Mouse (Mus musculus) hindbrain, embryonic 11.5 days (tissue): ENCODE results near the gene Il21r. TPM values are rescaled to one million over a fixed set of nuclear protein-coding genes. Genes with fewer than 3 reads are reported as not detected.

Experiments used
- ATAC-seq: fragments of 200-750 bp; cut with Nextera tagmentation; 2 replicates; pipeline ENCODE4 v1.8.0; 2017; ENCODE audit warnings: mild to moderate bottlenecking, moderate TSS enrichment, moderate library complexity; ENCODE audit not compliant: low FRiP score
- DNase-seq: peaks from one replicate; pipeline ENCODE4 v3.0.0-alpha.2; 2015; ENCODE audit warnings: low spot score
- H3K27ac ChIP-seq: fragments of 300-500 bp; sonication (generic); 2 replicates; pipeline ENCODE4 v1.5.1; 2014; ENCODE audit warnings: mild to moderate bottlenecking, low read depth, low read length
- H3K27me3 ChIP-seq: fragments of 300-500 bp; sonication (generic); 2 replicates; pipeline ENCODE4 v1.6.1; 2014; ENCODE audit warnings: mild to moderate bottlenecking, low read length, moderate library complexity, mixed read lengths; ENCODE audit not compliant: control insufficient read depth, insufficient read depth
- H3K36me3 ChIP-seq: fragments of 300-500 bp; sonication (generic); 2 replicates; pipeline ENCODE4 v1.6.1; 2014; ENCODE audit warnings: mild to moderate bottlenecking, low read length, moderate library complexity, mixed read lengths; ENCODE audit not compliant: control insufficient read depth, insufficient read depth
- H3K4me1 ChIP-seq: fragments of 300-500 bp; sonication (generic); replicated peaks from 2 replicates; pipeline ENCODE4 v1.6.1; 2014; ENCODE audit warnings: low read length, mixed read lengths; ENCODE audit not compliant: control insufficient read depth, insufficient read depth
- H3K4me2 ChIP-seq: fragments of 300-500 bp; sonication (generic); replicated peaks from 2 replicates; pipeline ENCODE4 v1.6.1; 2014; ENCODE audit warnings: mild to moderate bottlenecking, low read depth, low read length
- H3K4me3 ChIP-seq: fragments of 300-500 bp; sonication (generic); 2 replicates; pipeline ENCODE4 v1.5.1; 2014; ENCODE audit warnings: low read depth, low read length
- H3K9ac ChIP-seq: fragments of 300-500 bp; sonication (generic); 2 replicates; pipeline ENCODE4 v1.6.1; 2014; ENCODE audit warnings: low read depth, low read length
- H3K9me3 ChIP-seq: fragments of 300-500 bp; sonication (generic); 2 replicates; pipeline ENCODE4 v1.6.1; 2016; ENCODE audit warnings: low read length; ENCODE audit not compliant: control insufficient read depth
- WGBS: fragments of 180-500 bp; shearing (Covaris S2); extraction: QIAGEN DNeasy Blood & Tissue Kit; methylation state at CpG from one replicate; pipeline ENCODE4 v1.1.7; 2014; 5-methylcytosine and 5-hydroxymethylcytosine counted together
- polyA plus RNA-seq: library from polyadenylated mRNA; unstranded; fragments of >200 nt; fragmentation: Nextera tagmentation; extraction: Ambion mirVana; gene quantifications from 2 replicates; pipeline ENCODE4 v1.2.1, GENCODE M21; 2014

Gene Il21r
- polyA plus RNA-seq, 1 experiment from 2014 or later, result 0.09 TPM

DNA sequence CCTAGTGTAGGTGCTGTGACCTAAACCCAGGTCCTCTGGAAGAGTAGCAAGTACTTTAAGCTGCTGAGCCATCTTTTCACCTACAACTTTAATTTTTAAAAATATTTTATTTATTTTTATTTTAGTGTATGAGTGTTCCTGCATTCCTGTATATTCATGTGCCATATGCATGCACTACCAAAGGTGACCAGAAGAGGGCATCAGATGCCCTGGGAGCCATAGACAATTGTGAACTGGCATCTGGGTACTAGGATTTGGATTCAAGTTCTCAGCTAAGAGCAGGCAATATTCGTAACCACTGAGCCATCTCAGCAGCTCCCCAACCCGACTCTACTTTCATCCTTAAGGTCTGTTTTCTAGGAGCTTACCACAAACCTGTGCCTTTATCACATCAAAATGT is 71.7 kb downstream of the Il21r start:
- H3K4me3 ChIP-seq, result no peak overlapping the region
- ATAC-seq (no peak), DNase-seq (peak; percentile 80)
- peaks cover 22% of the 10 kb centered on the region for H3K36me3 ChIP-seq
- no peaks in the 10 kb centered on the region for H3K27me3 ChIP-seq
- H3K4me1 ChIP-seq, result no peaks in the 10 kb centered on the region
- 84% methylated on average over 2 of the region's 2 CpGs for WGBS
- no peak overlapping the region for H3K27ac ChIP-seq
- H3K9ac ChIP-seq, result no peak overlapping the region
- no peak overlapping the region for H3K4me2 ChIP-seq
- no peaks in the 10 kb centered on the region for H3K9me3 ChIP-seq

DNA sequence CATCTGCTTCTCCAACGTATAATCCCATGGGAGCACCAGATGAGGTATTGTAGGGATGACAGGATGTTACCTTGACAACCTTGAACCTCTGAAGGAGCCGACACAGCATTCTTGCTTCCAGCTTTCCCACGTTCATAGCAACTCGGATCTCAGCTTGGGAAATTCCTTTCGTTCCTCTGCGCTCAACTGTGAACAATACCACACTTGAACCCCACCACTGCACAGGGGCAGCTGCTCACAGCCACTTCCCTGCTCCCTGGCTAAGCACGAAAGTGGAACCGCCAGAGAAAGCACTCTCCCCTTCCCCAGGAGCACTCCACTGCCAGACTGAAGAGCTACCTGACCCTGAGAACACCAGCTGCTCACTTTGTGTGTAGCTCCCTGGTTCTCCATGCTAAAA is 75.5 kb downstream of the Il21r start:
- DNase-seq (no peak), ATAC-seq (no peak)
- no peaks in the 10 kb centered on the region for H3K27me3 ChIP-seq
- no peaks in the 10 kb centered on the region for H3K4me1 ChIP-seq
- H3K9ac ChIP-seq, result no peak overlapping the region
- H3K27ac ChIP-seq, result no peak overlapping the region
- no peak overlapping the region for H3K4me2 ChIP-seq
- no peaks in the 10 kb centered on the region for H3K9me3 ChIP-seq
- peaks cover 18% of the 10 kb centered on the region for H3K36me3 ChIP-seq
- WGBS, result 78% methylated on average over 8 of the region's 8 CpGs
- H3K4me3 ChIP-seq, result no peak overlapping the region

DNA sequence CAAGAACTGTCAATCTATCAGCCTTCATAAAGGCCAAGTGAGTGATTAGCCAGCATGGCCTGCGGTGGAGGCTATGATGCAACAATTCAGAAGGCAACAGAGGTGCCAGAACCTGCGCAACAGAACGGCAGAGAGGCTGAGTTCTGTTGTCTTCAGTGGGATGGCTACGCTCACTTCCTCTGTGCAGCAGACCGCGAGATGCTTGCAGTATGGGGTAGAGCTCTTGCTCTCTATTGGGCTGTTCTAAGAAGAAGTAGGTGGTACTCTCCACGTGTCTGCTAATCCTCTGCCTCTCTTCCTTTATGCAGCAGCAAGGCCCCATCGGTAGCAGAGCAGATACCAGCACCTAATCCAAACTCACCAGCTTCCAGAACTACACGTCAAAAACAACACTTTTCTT is 76.7 kb downstream of the Il21r start:
- ATAC-seq, result no peak
- peaks cover 10% of the 10 kb centered on the region for H3K36me3 ChIP-seq

More for the DNA sequence above, 76.7 kb downstream of the Il21r start:
- Histone ChIP-seq H3K9ac (no peak overlapping the region), H3K4me3 (no peak overlapping the region), H3K27ac (no peak overlapping the region), H3K4me1 (no peaks in the 10 kb centered on the region), H3K27me3 (no peaks in the 10 kb centered on the region), H3K4me2 (no peak overlapping the region), H3K9me3 (no peaks in the 10 kb centered on the region)
- no peak for DNase-seq
- WGBS, result 89% methylated on average over 9 of the region's 9 CpGs

Other genes with a start within 250 kb of the Il21r start
- 8.3 and 10.9 TPM in 2 replicates for gene Kdm8, start 158.8 kb upstream of the Il21r start, polyA plus RNA-seq
- gene Nsmce1, start 111.8 kb upstream of the Il21r start, polyA plus RNA-seq, result 121 and 130 TPM in 2 replicates
- 2.5 and 2.6 TPM in 2 replicates for gene Il4ra, start 51.3 kb upstream of the Il21r start, polyA plus RNA-seq
- gene Gtf3c1, start 104.4 kb downstream of the Il21r start, polyA plus RNA-seq, result 33.3 and 45.8 TPM in 2 replicates
- 8.0 TPM in 2 replicates for gene D430042O09Rik, start 104.5 kb downstream of the Il21r start, polyA plus RNA-seq